Mouse (Mus musculus) adrenal gland, postnatal 36 days (tissue): ENCODE measurements around the gene Snrnp200. TPM values are rescaled to one million over a fixed set of nuclear protein-coding genes. Genes with fewer than 3 reads are reported as not detected.
"Not testable (repeated sequence)": the region's sequence is repeated elsewhere in the genome, so short reads cannot be mapped to it uniquely, and the experiment has no call there.

Source experiments
- DNase-seq, 2 experiments: peaks; one replicate each; pipeline ENCODE4 v3.0.0; 2021; ENCODE audit warnings: mixed read lengths in 1 of 2
- total RNA-seq, 2 experiments: library from RNA; stranded (reverse); gene quantifications; 2 replicates each; pipeline ENCODE4 v1.2.3; 2021

Gene Snrnp200
- total RNA-seq, 2 experiments from 2014 or later, result 74.0 to 76.0 TPM

DNA sequence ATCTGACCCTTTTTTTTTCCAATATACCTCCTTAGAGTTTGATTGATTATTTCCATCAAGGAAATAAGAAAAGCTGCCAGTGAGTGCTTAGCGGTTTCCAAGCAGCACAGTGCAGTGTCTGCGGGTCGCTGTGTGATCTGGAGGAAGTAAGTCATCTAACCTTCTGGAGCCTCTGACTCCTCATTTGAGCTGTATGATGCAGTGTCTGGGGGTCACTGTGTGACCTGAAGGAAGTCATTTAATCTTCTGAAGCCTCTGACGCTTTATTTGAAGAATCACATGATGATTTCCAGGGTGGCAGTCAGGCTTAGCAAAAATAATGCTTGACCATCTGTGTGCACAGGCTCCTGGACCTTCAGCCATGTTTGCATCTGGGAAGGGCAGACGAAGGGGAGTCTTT, 44.6 kb downstream of the Snrnp200 start:
- DNase-seq, result no peak

DNA sequence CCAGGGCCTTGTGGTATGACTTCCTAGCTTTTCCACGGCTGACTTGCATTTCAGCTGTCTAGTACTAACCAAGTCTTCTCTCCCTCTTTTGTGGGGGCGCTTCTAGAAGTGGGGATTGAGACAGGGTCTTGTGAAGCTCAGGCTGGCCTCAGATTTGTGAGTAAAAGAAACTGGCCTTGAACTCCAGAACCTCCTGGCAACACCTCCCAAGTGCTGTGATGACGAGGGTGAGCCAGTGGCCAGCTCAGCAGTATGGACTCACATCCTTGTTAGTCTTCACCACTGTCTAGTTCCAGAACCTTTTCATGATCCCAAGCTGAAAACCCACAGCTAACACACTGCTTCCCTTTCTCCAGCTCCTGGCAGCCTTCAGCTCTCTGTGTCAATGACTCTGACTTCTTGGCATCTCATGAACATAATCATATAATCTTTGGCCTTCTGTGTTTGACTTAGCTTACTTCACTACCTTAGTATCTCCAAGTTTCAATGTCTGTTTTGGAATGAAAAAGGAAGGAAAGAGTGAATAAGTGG, 46.5 kb downstream of the Snrnp200 start:
- DNase-seq, result peak; percentile 31 to 48

DNA sequence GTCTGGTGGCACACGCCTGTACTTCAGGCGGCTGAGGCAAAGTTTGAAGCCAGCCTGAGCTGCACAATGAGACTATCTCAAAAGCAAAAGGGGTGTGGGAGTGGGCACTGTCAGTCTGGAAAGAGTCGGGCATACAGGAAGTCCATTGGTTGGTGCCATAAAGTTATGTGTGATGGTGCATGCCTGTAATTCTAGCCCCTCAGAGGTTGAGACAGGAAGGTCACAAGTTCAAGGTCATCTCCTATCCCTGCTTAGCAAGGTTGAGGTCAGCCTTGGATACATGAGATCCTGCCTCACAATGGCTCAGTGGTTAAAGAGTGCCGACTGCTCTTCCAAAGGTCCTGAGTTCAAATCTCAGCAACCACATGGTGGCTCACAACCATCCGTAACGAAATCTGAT, 47.1 kb downstream of the Snrnp200 start:
- DNase-seq, result no peak

DNA sequence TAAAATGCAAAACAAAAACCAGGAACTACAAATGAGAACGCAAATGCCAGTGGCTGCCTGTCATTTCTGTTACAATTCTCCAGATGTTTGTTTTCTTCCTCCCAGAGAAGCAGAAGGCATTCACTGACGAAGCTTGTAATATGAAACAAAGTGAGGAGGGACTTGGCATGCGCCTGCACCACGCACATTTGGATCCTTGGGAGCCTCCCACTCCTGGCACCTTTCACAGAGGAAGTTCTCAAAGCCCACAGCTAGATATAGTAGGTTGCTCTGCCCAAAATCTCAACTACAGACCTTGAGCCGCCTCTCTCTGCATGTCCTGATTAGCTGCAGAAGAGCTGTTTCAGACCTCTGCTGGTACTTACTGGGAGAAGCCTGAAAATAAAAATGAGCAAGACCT, 51.2 kb downstream of the Snrnp200 start:
- no peak for DNase-seq

DNA sequence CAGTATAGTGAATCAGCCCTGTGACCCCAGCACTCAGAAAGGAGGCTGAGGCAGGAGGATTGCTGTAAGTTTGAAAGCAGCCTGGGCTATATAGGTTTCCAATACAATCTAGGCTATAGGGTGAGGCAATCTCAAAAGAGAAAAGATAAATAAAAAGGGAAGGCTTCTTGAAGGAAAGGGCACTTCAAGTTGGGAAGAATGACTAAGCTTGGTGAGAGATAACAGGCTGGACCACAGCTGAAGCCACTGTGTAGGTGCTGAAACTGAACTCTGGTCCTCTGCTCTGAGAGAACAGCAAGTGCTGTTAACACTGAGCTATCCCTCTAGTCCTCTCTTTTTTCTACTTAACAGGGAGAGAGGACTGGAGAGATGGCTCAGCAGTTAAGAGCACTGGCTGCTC, 54.3 kb downstream of the Snrnp200 start:
- no peak for DNase-seq

DNA sequence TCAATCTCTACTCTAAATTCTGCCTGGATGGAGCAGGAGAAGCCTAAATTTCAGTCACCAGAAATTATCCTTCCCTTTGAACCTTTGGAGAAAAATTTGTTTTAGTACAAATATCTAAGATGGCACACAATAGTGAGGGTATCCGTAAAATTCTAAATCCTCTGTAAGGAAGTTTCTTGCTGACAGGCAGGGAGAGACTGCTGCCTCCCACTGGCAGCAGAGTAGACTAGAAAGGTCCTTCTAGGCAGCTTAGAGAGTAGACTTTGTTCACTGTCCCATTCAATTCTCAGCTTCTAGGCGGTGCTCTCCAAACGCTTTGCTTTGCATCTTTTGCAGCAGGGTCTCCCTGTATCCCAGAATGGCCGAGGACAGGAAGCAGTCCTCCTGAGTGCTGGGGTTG, 59.7 kb downstream of the Snrnp200 start:
- DNase-seq, result no peak

DNA sequence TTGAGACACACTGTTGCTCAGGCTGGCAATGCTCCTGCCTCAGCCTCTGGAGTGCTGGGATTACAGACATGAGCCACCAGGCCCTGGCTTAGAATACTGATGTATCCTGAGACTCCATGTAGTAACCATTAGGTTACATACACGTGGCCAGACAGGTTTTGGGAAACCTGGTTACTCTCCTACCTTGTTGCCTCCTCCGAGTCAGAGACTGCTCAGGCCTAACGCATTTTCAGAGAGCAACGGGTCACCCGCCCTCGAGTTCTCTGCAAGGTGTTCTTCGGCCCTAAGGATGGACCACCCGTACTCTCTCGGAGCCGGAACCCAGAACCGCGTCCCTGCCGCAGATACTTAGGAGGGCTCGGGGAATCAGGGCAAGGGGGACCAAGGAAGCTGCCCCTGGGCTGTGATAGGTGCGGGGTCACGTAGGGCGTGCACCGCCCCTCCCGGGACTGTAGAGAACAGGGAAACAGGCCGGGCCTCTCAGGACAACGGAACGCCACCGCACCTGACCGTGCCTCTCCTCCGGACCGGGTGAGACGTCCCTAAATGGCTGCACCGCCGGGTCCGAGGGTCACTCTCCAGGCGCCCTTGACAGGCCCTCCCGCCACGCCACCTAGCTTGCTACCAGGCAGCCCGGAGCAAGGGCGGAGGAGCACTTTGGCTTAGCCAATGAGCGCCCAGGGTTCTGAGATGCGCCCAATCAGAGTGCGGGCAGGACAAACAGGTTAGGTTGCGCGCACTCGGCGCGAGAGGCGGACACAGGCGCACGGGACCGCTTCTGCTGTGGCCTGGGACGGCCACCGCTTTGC, 61.5 kb downstream of the Snrnp200 start, which contains the start of gene Stard7:
Gene Stard7 (plus strand): TSS at position 728 of the 809 bp plus-strand sequence.
- DNase-seq, result peak; percentile 96 to 98

DNA sequence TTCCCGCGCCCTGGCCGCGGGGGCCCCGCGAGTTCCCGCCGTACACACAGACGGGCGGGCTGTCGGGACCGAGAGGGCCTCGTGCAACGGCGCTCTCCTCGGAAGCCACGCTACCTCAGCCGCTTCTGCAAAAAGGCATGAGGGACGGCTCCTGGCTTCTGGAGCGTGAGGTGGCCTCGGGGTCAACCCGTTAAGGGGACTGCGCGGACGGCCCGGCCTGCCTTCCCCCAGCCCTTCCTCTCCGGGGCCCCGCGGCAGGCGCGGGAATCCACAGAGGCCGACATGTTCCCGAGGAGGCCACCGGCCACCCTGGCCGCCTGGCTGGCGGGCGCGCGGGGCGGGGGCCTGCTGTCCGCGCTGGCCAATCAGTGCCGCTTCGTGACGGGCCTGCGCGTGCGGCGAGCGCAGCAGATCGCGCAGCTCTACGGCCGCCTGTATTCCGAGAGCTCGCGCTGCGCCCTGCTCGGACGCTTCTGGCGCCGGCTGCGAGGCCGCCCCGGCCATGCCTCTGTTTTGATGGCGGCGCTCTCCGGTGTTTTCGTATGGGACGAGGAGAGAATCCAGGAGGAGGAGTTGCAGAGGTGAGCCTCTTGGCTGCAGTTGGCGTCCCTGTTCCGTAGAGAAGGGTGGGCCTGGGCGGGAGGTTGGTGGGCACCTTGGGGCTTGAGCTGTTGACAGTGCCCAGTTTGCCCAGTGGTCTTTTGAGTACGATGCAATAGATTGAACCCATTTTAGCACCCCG, 62.3 kb downstream of the Snrnp200 start:
- DNase-seq, result peak; percentile 94 to 95

DNA sequence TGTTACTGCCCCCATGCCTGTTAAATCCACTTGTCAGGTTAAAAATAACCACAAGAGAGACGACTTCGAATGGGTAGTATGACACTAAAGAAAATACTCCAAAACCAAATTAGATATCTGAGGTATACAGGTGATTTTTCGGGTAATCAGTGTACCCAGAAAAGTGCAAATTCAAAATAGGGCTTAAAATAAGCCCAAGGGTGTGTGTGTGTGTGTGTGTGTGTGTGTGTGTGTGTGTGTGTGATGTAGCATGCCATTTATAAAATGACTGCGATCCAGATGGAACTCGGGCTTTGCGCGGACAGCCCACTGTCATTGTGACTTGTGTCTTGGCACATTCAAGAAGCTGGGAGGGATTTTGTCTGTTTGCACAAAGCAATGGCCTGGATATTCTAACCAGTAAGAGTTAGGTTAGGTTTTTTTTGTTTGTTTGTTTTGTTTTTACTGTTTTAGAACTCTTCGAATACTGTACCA, 62.9 kb downstream of the Snrnp200 start:
- DNase-seq, result peak; percentile 43 to 46

DNA sequence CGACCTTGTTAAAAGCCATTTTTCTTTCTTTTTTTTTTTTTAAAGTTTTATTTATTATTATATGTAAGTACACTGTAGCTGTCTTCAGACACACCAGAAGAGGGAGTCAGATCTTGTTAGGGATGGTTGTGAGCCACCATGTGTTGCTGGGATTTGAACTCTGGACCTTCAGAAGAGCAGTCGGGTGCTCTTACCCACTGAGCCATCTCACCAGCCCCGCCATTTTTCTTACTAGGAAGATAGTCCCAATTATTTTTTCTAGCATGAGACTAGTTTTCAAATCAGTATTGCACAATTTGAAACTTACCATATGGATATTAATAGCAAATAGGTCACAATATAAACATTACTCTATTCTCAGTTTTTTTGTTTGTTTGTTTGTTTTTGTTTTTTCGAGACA, 63.9 kb downstream of the Snrnp200 start:
- not testable (repeated sequence) for DNase-seq

DNA sequence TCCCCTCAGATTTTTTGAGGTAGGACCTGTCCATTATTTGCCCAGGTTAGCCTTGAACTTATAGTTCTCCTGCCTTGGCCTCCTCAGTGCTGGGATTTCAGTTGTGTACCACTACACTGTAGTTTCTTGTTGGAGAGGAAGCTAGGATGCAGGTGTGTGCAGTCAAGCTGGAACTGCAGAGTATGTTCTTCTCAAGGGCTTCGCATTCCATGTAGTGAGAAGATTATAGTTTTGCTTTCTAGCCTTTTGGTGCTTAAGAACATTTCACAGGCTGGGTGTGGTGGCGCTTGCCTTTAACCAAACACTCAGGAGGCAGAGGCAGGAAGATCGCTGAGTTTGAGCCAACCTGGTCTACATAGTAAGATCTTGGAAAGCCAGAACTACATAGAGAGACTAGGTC, 64.6 kb downstream of the Snrnp200 start:
- DNase-seq, result no peak

DNA sequence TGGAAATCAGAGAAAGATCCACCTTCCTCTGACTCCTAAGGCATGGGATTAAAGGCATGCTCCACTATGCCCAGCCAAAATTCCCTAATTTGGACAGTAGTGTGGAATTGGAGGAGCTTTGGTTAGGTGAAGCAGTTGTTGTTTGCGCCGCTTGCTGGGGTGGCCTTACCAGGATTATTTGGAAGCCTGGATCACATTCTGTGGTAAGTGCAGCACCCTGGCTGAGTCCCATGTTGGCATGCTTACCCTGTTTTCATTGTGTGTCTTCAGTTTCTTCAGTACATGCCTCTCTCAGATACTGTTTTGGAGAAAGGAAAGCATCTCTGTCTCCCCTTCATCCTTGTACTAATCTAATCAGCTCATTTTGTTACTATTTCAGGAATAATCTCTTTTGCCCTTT, 66.4 kb downstream of the Snrnp200 start:
- DNase-seq, result no peak

DNA sequence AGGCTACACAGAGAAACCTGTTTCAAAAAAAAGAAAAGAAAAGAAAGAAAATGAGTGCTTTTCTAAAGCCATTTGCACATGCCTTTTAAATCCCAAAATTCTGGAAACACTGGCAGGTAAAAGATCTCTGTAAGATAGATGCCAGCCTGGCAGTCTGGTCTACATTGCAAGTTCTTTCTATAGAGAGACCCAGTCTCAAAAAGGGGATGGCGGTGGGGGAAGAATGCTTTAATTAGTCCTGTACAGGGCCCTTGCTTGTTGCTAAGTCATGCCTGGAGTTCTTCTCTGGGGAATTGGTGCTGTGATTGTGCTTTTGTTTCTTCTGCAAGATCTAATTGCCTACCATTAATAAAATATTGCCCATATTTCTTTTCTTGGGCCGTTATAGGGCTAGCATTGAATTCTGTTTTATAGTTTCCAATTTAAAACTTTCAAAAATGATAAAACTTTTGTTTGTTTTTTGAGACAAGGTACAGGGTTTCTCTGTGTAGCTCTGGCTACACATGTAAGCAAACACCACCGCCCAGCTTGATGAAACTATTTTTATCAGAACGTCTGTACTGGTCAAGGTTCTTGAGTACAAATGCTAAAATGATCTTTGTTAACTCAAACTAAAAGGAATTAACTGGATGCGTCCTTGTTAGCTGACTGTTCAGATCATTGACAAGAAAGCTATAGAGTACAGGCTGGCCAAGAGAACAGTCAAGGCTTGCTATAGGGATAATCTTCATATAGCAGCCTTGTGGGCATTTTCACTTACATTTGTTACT, 67.5 kb downstream of the Snrnp200 start:
- no peak for DNase-seq

DNA sequence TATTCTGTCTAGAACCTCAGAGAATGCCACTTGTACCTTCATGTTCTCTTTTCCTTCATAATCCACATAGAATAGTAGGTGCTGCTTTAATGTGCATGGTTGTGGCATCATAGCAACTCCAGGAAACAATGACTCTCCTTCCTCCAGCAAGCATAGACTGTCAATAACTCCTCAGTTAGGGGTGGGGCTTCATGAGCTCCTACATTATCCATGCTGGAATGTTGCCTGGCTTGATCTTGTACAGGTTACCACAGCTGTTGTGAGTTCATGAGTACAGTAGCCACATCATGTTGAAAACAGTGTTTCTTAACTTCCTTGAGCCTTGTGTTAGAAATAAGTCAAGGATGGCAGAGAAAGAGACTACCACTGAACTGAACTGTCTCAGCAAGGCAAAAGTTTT, 70.0 kb downstream of the Snrnp200 start:
- DNase-seq, result no peak

Other genes starting within 250 kb of the Snrnp200 start
- gene Ap4e1, start 199.7 kb upstream of the Snrnp200 start, total RNA-seq, result 10 to 100 TPM; 11.1 to 11.6 TPM
- 10 to 100 TPM; 24.3 to 33.8 TPM for gene Blvra, start 137.7 kb upstream of the Snrnp200 start, total RNA-seq
- 1 to 10 TPM; 3.9 to 4.3 TPM for gene Ncaph, start 74.4 kb upstream of the Snrnp200 start, total RNA-seq
- 1 to 10 TPM; 6.1 to 6.7 TPM for gene Itpripl1, start 64.9 kb upstream of the Snrnp200 start, total RNA-seq
- gene 1810024B03Rik, start 106 bp upstream of the Snrnp200 start, total RNA-seq, result 1 to 10 TPM; 1.4 to 1.7 TPM
- gene Ciao1, start 39.4 kb downstream of the Snrnp200 start, total RNA-seq, result 100 to 1,000 TPM; 113 to 147 TPM
- 10 to 100 TPM; 69.4 to 93.4 TPM for gene Tmem127, start 39.5 kb downstream of the Snrnp200 start, total RNA-seq
- gene Stard7, start 61.8 kb downstream of the Snrnp200 start, total RNA-seq, result 100 to 1,000 TPM; 104 to 112 TPM
- under 1 TPM; 0.63 to 0.73 TPM for gene Dusp2, start 127.8 kb downstream of the Snrnp200 start, total RNA-seq
- gene Astl, start 130.3 kb downstream of the Snrnp200 start, total RNA-seq, result not detected
- 1 to 10 TPM; 1.9 to 2.0 TPM for gene Adra2b, start 154.8 kb downstream of the Snrnp200 start, total RNA-seq
- gene Gpat2, start 216.8 kb downstream of the Snrnp200 start, total RNA-seq, result under 1 TPM; 0.26 to 0.56 TPM
- 10 to 100 TPM; 41.1 to 50.6 TPM for gene Fahd2a, start 236.2 kb downstream of the Snrnp200 start, total RNA-seq